Mouse (Mus musculus): ENCODE data around the gene Mrps27. TPM values are rescaled to one million over a fixed set of nuclear protein-coding genes. Genes with fewer than 3 reads are reported as not detected.

Mrps27 gene
- polyA plus RNA-seq (2015; fragmentation: Nextera tagmentation; extraction: Ambion mirVana) = 25.9 and 28.0 TPM in 2 replicates

- peak; percentile 99 for ATAC-seq (ENCODE audit: insufficient read depth)
- H3K4me1 ChIP-seq (replicated peaks) = peaks cover 19% of the 10 kb centered on the region
- whole genome bisulfite sequencing (ENCODE audit: insufficient replicate concordance) = 1% methylated on average over 39 of the region's 39 CpGs
- H3K27me3 ChIP-seq = no peaks in the 10 kb centered on the region
- peaks cover 36% of the 10 kb centered on the region for H3K36me3 ChIP-seq (replicated peaks)
- peak within 1 kb of the TSS; percentile 81 for H3K4me3 ChIP-seq (replicated peaks)
- no peaks in the 10 kb centered on the region for H3K9me3 ChIP-seq (replicated peaks)
- peak within 1 kb of the TSS; percentile 72 for H3K9ac ChIP-seq
- H3K27ac ChIP-seq (replicated peaks) = peak within 1 kb of the TSS; percentile 75
- peak within 1 kb of the TSS; percentile 78 for H3K4me2 ChIP-seq
Observed at GRCm38 (mm10) chr13:99344599-99345575, at the start of gene Mrps27, which contains the start of gene Ptcd2. TSS of gene Mrps27 (plus strand) at chr13:99344786. TSS of gene Ptcd2 (minus strand) at chr13:99344705.

DNA sequence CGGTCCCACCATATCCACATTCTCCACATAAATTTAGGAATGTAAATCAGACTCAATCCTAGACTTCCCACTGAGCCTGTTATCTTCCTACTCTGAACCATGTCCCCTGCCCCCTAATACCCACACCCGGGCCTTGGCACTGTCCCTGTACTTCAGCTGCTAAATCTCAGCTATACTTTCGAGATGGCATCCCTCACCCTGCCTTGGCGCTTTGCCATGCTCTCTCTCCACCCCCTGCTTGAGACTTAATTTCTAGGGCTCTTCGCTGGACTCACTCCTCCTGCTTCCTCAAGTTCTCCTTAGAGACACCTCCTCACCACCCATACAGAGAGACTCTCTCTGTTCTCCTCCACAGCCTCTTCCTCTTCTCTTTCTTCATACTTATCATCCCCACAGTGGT lies 44.7 kb upstream of the Mrps27 start:
- Histone ChIP-seq H3K4me1 (replicated peaks) (no peaks in the 10 kb centered on the region), H3K4me3 (replicated peaks) (no peak overlapping the region), H3K9me3 (replicated peaks) (no peaks in the 10 kb centered on the region), H3K36me3 (replicated peaks) (no peaks in the 10 kb centered on the region), H3K4me2 (no peak overlapping the region), H3K27ac (replicated peaks) (no peak overlapping the region), H3K27me3 (no peaks in the 10 kb centered on the region), H3K9ac (no peak overlapping the region)
- 58% methylated on average over 5 of the region's 5 CpGs for WGBS (ENCODE audit: insufficient replicate concordance)
- ATAC-seq (ENCODE audit: insufficient read depth) = no peak

DNA sequence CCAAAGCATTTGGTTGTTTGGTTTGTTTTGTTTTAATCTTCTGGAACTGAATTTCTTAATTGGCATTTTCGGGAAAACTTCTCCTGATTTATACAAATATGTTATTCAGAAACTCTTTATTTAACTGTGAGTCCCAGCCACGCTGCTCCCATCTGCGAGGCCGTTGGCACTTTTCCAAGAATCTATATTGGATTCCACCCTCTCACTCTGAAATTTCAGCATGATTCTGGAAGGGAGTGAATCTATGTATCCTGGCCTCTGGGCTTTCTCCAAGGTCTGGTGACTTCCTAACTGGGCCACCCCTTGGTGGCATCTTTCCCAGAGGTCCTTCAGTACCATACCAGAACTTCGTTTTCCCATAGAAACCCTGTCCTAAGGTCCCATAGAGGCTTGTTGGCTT lies 40.7 kb upstream of the Mrps27 start:
- ATAC-seq (ENCODE audit: insufficient read depth) = no peak
- no peak overlapping the region for H3K9ac ChIP-seq
- H3K27me3 ChIP-seq = no peaks in the 10 kb centered on the region
- no peaks in the 10 kb centered on the region for H3K4me1 ChIP-seq (replicated peaks)
- H3K36me3 ChIP-seq (replicated peaks) = no peaks in the 10 kb centered on the region
- no peak overlapping the region for H3K27ac ChIP-seq (replicated peaks)
- H3K4me2 ChIP-seq = no peak overlapping the region
- H3K9me3 ChIP-seq (replicated peaks) = no peaks in the 10 kb centered on the region
- WGBS (ENCODE audit: insufficient replicate concordance) = 60% methylated on average over 5 of the region's 5 CpGs
- H3K4me3 ChIP-seq (replicated peaks) = no peak overlapping the region

DNA sequence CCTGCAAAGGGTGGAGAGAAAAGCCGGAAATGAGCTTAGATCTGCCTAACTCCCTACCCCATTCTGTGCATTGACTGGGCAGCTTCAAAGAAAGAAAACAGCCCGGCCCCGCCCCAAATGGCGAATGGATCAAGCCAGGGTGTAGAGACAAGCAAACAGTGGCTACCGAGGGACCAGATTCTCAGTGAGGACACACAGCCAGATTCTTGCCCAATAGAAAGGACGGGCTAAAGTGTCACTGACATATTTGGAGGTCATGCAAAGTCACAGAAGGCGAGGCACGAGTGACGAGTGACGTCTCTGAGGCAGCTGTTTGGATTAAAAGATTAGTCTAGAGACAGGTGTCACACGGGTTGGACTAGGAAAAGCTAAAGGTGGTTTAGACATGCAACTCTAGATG lies 40.2 kb upstream of the Mrps27 start:
- no peak for ATAC-seq (ENCODE audit: insufficient read depth)
- Histone ChIP-seq H3K36me3 (replicated peaks) (no peaks in the 10 kb centered on the region), H3K9me3 (replicated peaks) (no peaks in the 10 kb centered on the region), H3K4me3 (replicated peaks) (no peak overlapping the region), H3K9ac (no peak overlapping the region), H3K27ac (replicated peaks) (no peak overlapping the region), H3K27me3 (no peaks in the 10 kb centered on the region), H3K4me2 (no peak overlapping the region), H3K4me1 (replicated peaks) (no peaks in the 10 kb centered on the region)
- 47% methylated on average over 11 of the region's 11 CpGs for WGBS (ENCODE audit: insufficient replicate concordance)

DNA sequence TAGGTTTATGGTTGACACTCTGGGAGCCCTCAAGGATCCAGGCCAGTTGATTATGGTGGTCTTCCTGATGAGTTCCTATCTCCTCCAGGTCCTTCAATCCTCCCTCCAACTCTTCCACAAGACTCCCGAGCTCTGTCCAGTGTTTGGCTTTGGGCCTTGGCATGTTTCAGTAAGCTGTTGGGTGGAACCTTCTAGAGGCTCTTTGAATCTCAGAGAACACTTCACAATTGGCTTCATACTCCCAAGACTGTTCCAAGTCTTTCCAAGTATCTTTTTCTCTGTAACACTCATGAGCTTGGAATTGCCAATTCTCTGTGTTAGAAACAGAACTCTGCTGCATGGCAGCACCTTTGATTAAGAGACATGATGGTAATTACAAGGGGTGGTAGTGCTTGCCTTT lies 39.4 kb upstream of the Mrps27 start:
- WGBS (ENCODE audit: insufficient replicate concordance) = 52% methylated on average over 1 of the region's 1 CpGs
- H3K4me2 ChIP-seq = no peak overlapping the region
- no peak for ATAC-seq (ENCODE audit: insufficient read depth)
- no peaks in the 10 kb centered on the region for H3K27me3 ChIP-seq
- no peaks in the 10 kb centered on the region for H3K36me3 ChIP-seq (replicated peaks)
- no peak overlapping the region for H3K9ac ChIP-seq
- no peak overlapping the region for H3K27ac ChIP-seq (replicated peaks)
- no peaks in the 10 kb centered on the region for H3K4me1 ChIP-seq (replicated peaks)
- H3K9me3 ChIP-seq (replicated peaks) = no peaks in the 10 kb centered on the region
- H3K4me3 ChIP-seq (replicated peaks) = no peak overlapping the region

DNA sequence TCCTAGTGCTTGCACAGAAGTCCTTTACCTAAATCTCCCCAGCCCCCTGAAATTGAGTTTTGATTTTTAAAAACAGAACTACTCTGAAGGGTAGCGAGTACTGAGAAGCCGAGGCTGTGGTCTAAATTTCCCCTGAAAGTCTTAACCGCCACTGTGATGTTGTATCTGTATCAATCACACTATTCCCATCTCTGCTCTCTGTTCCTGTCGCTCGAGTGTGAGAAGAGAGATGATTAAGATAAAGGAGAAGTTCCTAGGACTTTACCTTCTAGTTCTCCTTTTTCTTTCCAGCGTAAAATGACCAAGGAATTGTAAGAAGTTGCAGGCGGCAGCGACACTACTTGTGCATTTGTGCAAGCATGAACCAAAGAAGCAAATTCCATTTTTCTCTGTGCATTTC lies 38.4 kb upstream of the Mrps27 start:
- Histone ChIP-seq H3K4me1 (replicated peaks) (no peaks in the 10 kb centered on the region), H3K9ac (no peak overlapping the region), H3K9me3 (replicated peaks) (no peaks in the 10 kb centered on the region), H3K27ac (replicated peaks) (no peak overlapping the region), H3K4me2 (no peak overlapping the region), H3K27me3 (no peaks in the 10 kb centered on the region), H3K36me3 (replicated peaks) (no peaks in the 10 kb centered on the region), H3K4me3 (replicated peaks) (no peak overlapping the region)
- 42% methylated on average over 8 of the region's 8 CpGs for WGBS (ENCODE audit: insufficient replicate concordance)
- ATAC-seq (ENCODE audit: insufficient read depth) = no peak

DNA sequence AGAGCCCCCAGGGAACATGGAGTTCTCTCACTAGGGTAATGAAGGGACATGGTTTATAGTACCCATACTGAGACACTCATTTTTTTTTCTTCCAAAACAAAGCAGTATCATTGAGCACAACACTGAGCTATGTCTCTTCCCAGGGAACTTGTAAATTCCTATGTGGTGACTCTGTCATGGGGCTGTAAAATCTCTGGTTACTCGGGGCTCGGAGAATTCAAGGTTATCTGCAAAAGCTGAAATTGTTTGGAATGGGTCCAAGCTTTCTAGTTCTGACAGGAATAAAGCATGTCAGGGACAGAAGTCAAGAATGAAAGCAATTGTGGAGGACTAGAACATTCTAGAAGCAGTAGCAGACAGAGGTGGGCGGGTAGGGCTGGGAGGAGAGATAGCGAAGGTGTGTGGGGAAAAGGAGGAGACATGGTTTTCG lies 36.6 kb upstream of the Mrps27 start:
- no peak overlapping the region for H3K4me3 ChIP-seq (replicated peaks)
- no peaks in the 10 kb centered on the region for H3K36me3 ChIP-seq (replicated peaks)
- no peaks in the 10 kb centered on the region for H3K4me1 ChIP-seq (replicated peaks)
- H3K9ac ChIP-seq = no peak overlapping the region
- no peak overlapping the region for H3K4me2 ChIP-seq
- H3K27ac ChIP-seq (replicated peaks) = no peak overlapping the region
- 57% methylated on average over 5 of the region's 5 CpGs for WGBS (ENCODE audit: insufficient replicate concordance)
- no peak for ATAC-seq (ENCODE audit: insufficient read depth)
- no peaks in the 10 kb centered on the region for H3K9me3 ChIP-seq (replicated peaks)
- H3K27me3 ChIP-seq = no peaks in the 10 kb centered on the region

GRCm38 (mm10) chr13:99308393-99308792 lies 36.2 kb upstream of the Mrps27 start:
- 65% methylated on average over 8 of the region's 8 CpGs for WGBS (ENCODE audit: insufficient replicate concordance)
- Histone ChIP-seq H3K36me3 (replicated peaks) (no peaks in the 10 kb centered on the region), H3K27me3 (no peaks in the 10 kb centered on the region), H3K9ac (no peak overlapping the region), H3K4me1 (replicated peaks) (no peaks in the 10 kb centered on the region), H3K4me2 (no peak overlapping the region), H3K4me3 (replicated peaks) (no peak overlapping the region), H3K27ac (replicated peaks) (no peak overlapping the region), H3K9me3 (replicated peaks) (no peaks in the 10 kb centered on the region)
- no peak for ATAC-seq (ENCODE audit: insufficient read depth)

GRCm38 (mm10) chr13:99314098-99314497 lies 30.5 kb upstream of the Mrps27 start:
- H3K27me3 ChIP-seq = no peaks in the 10 kb centered on the region
- no peaks in the 10 kb centered on the region for H3K4me1 ChIP-seq (replicated peaks)
- H3K4me2 ChIP-seq = no peak overlapping the region
- no peak overlapping the region for H3K4me3 ChIP-seq (replicated peaks)
- no peaks in the 10 kb centered on the region for H3K9me3 ChIP-seq (replicated peaks)
- H3K27ac ChIP-seq (replicated peaks) = no peak overlapping the region
- no peak overlapping the region for H3K9ac ChIP-seq
- 60% methylated on average over 5 of the region's 5 CpGs for WGBS (ENCODE audit: insufficient replicate concordance)
- no peak for ATAC-seq (ENCODE audit: insufficient read depth)
- H3K36me3 ChIP-seq (replicated peaks) = no peaks in the 10 kb centered on the region

DNA sequence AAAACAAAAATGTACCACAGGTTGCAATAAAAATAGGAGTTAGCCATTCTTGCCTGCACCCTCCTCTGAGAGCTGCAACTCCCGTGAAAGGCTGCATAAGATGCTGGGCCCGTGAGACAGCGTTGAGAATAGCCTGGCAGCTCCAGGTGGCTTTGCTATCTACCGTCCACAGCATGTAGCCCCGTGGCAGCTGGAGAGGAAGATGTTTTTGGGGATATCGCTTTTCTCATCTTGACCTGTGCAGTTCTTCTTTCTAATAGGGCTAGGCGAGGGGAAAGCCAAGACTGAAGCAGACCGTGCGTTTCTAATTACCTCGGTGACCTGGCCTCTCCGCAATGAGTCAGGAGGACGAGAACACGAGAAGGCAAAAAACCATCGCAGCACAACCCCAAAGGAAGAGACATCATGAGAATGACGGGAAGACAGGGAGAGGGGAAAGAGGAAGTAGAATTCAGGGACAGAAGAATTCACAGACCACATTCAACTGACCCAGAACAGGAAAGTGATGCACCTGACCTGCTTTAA lies 29.9 kb upstream of the Mrps27 start:
- Histone ChIP-seq H3K4me1 (replicated peaks) (no peaks in the 10 kb centered on the region), H3K27ac (replicated peaks) (no peak overlapping the region), H3K27me3 (no peaks in the 10 kb centered on the region), H3K4me2 (no peak overlapping the region), H3K4me3 (replicated peaks) (no peak overlapping the region), H3K36me3 (replicated peaks) (peaks cover 5% of the 10 kb centered on the region; the same call in 1 of the 2 replicates), H3K9ac (no peak overlapping the region), H3K9me3 (replicated peaks) (no peaks in the 10 kb centered on the region)
- ATAC-seq (ENCODE audit: insufficient read depth) = no peak
- 21% methylated on average over 15 of the region's 15 CpGs for WGBS (ENCODE audit: insufficient replicate concordance)

DNA sequence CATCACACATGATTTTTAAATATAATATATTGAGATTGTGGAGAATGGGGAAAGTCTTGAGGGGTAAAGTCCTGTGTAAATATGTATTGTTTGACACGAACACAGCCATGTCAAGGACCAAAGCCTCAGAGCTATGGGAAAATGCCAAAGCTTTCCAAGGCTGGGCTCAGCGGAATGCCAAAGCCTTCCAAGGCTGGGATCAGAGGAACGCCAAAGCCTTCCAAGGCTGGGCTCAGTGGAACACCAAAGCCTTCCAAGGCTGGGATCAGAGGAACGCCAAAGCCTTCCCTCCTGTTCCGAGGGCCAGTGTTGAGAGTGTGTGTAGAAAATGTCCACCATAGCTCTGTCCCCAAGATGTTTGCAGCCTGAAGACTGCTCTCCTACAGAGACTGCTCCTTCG lies 28.2 kb upstream of the Mrps27 start:
- Histone ChIP-seq H3K4me1 (replicated peaks) (no peaks in the 10 kb centered on the region), H3K27me3 (no peaks in the 10 kb centered on the region), H3K36me3 (replicated peaks) (peaks cover 21% of the 10 kb centered on the region), H3K9me3 (replicated peaks) (no peaks in the 10 kb centered on the region), H3K27ac (replicated peaks) (no peak overlapping the region), H3K4me3 (replicated peaks) (no peak overlapping the region), H3K9ac (no peak overlapping the region), H3K4me2 (no peak overlapping the region)
- no peak for ATAC-seq (ENCODE audit: insufficient read depth)
- WGBS (ENCODE audit: insufficient replicate concordance) = 70% methylated on average over 6 of the region's 6 CpGs
